Mouse (Mus musculus): ENCODE results near the gene Zfp92. TPM values are rescaled to one million over a fixed set of nuclear protein-coding genes. Genes with fewer than 3 reads are reported as not detected.
"Not testable (repeated sequence)": the region's sequence is repeated elsewhere in the genome, so short reads cannot be mapped to it uniquely, and the experiment has no call there.

Gene Zfp92
- not detected for total RNA-seq (2021)
- long read RNA-seq, experiment 1, result 0 reads
- long read RNA-seq, experiment 2, result 0 reads

- no peak for DNase-seq (ENCODE audit: low spot score in 2 of 2)
Measured at GRCm38 (mm10) chrX:73410880-73411517, at the start of gene Zfp92. Gene Zfp92 (plus strand): TSS chrX:73411096.

- DNase-seq (ENCODE audit: low spot score in 2 of 2), result no peak
Measured at GRCm38 (mm10) chrX:73363291-73363690, 47.6 kb upstream of the Zfp92 start.

GRCm38 (mm10) chrX:73384419-73384818, 26.5 kb upstream of the Zfp92 start:
- DNase-seq (ENCODE audit: low spot score in 2 of 2), result no peak

- no peak for DNase-seq (ENCODE audit: low spot score in 2 of 2)
Measured at GRCm38 (mm10) chrX:73384924-73385323, 26.0 kb upstream of the Zfp92 start.

- no peak for DNase-seq (ENCODE audit: low spot score in 2 of 2)
Measured at GRCm38 (mm10) chrX:73391481-73391880, 19.4 kb upstream of the Zfp92 start.

- no peak for DNase-seq (ENCODE audit: low spot score in 2 of 2)
Measured at GRCm38 (mm10) chrX:73396446-73396845, 14.4 kb upstream of the Zfp92 start.

- not testable (repeated sequence) for DNase-seq (ENCODE audit: low spot score in 2 of 2)
Measured at GRCm38 (mm10) chrX:73398636-73399035, 12.3 kb upstream of the Zfp92 start, which contains the start of gene Gm18336. Gene Gm18336 (minus strand): TSS chrX:73398736.

- no peak for DNase-seq (ENCODE audit: low spot score in 2 of 2)
Measured at GRCm38 (mm10) chrX:73400951-73401350, 9.9 kb upstream of the Zfp92 start.

- no peak for DNase-seq (ENCODE audit: low spot score in 2 of 2)
Measured at GRCm38 (mm10) chrX:73401616-73402015, 9.3 kb upstream of the Zfp92 start.

GRCm38 (mm10) chrX:73412767-73413166, 1.9 kb downstream of the Zfp92 start:
- no peak for DNase-seq (ENCODE audit: low spot score in 2 of 2)

- DNase-seq (ENCODE audit: low spot score in 2 of 2), result no peak
Measured at GRCm38 (mm10) chrX:73430036-73430435, 19.1 kb downstream of the Zfp92 start.

- DNase-seq (ENCODE audit: low spot score in 2 of 2), result no peak
Measured at GRCm38 (mm10) chrX:73432850-73433249, 22.0 kb downstream of the Zfp92 start.

GRCm38 (mm10) chrX:73435252-73435651, 24.4 kb downstream of the Zfp92 start, which contains the start of gene Trex2:
Gene Trex2 (minus strand): TSS chrX:73435344.
- DNase-seq (ENCODE audit: low spot score in 2 of 2), result no peak

- DNase-seq (ENCODE audit: low spot score in 2 of 2), result no peak
Measured at GRCm38 (mm10) chrX:73441428-73441827, 30.5 kb downstream of the Zfp92 start.

GRCm38 (mm10) chrX:73451949-73452348, 41.1 kb downstream of the Zfp92 start:
- DNase-seq (ENCODE audit: low spot score in 2 of 2), result peak; percentile 50 to 64

- peak; percentile 78 to 86 for DNase-seq (ENCODE audit: low spot score in 2 of 2)
Measured at GRCm38 (mm10) chrX:73458877-73459392, 48.0 kb downstream of the Zfp92 start, which contains the start of gene Haus7. Gene Haus7 (minus strand): TSS chrX:73459044.

GRCm38 (mm10) chrX:73460792-73461191, 49.9 kb downstream of the Zfp92 start:
- no peak for DNase-seq (ENCODE audit: low spot score in 2 of 2)

GRCm38 (mm10) chrX:73465483-73466186, 54.7 kb downstream of the Zfp92 start:
- peak in 1 of 2 experiments; percentile 57 for DNase-seq (ENCODE audit: low spot score in 2 of 2)

- DNase-seq (ENCODE audit: low spot score in 2 of 2), result peak in 1 of 2 experiments; percentile 64
Measured at GRCm38 (mm10) chrX:73467446-73468241, 56.7 kb downstream of the Zfp92 start.

GRCm38 (mm10) chrX:73468330-73468729, 57.4 kb downstream of the Zfp92 start:
- no peak for DNase-seq (ENCODE audit: low spot score in 2 of 2)

GRCm38 (mm10) chrX:73468752-73469151, 57.9 kb downstream of the Zfp92 start:
- DNase-seq (ENCODE audit: low spot score in 2 of 2), result no peak

Data from gastrocnemius, postnatal 4 days (tissue).